7 mouse cellular contexts compared by ENCODE assay signal in the genomic region with DNA sequence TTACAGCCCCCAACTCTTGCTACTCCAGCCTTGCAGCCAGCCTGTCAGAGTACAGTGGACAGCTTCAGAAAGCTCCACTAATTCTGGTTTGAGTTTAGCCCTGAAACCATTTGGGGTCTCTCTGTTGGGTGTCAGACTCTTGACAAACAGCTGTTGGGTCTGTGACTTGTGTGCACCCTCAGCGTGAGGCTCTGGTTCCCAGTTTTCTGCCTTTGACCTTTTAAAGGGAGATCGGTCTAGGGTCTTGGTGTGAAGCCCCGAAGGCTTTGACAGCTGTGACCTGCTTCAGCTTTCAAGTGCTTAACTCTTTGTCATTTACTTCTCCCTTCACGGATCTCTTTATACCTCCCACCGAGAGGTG. TPM values are rescaled to one million over a fixed set of nuclear protein-coding genes. Genes with fewer than 3 reads are reported as not detected.
DNase-seq lines count a peak whose midpoint lies in the region; ATAC-seq and TF ChIP-seq lines count a peak whose summit lies in the region.

No protein-coding gene starts in this region.

- no peaks in the 10 kb centered on the region for H3K27me3 ChIP-seq in lung, embryonic 15.5 days
- H3K27me3 ChIP-seq in embryonic facial prominence, embryonic 15.5 days = no peaks in the 10 kb centered on the region
- H3K27me3 ChIP-seq in limb, embryonic 13.5 days = no peaks in the 10 kb centered on the region
- no peaks in the 10 kb centered on the region for H3K27me3 ChIP-seq in small intestine, adult 2 months (ENCODE audit: control insufficient read depth, insufficient read depth, low read length)

- peak overlapping the region; percentile 97 for H3K27ac ChIP-seq in lung, embryonic 15.5 days
- H3K27ac ChIP-seq in embryonic facial prominence, embryonic 15.5 days (replicated peaks) = peak overlapping the region; percentile 95; the same call in 1 of the 2 replicates
- H3K27ac ChIP-seq in limb, embryonic 13.5 days = peak overlapping the region; percentile 94; the same call in 1 of the 2 replicates
- peak overlapping the region; percentile 14 for H3K27ac ChIP-seq in small intestine, adult 2 months (ENCODE audit: insufficient read depth, low read depth, low read length)

- peaks cover 37% of the 10 kb centered on the region for H3K36me3 ChIP-seq in lung, embryonic 15.5 days
- H3K36me3 ChIP-seq in embryonic facial prominence, embryonic 15.5 days = peaks cover 42% of the 10 kb centered on the region
- H3K36me3 ChIP-seq in limb, embryonic 13.5 days = peaks cover 43% of the 10 kb centered on the region
- H3K36me3 ChIP-seq in small intestine, adult 2 months (ENCODE audit: control insufficient read depth, insufficient read depth, low read length) = peaks cover 26% of the 10 kb centered on the region

- TF ChIP-seq CTCF in small intestine, adult 2 months (IDR thresholded peaks at IDR 0.05; ENCODE audit: extremely low read depth, insufficient read length, insufficient replicate concordance, low read depth, low read length) = no peak

- 4% methylated on average over 5 of the region's 5 CpGs for WGBS in lung, embryonic 15.5 days
- 3% methylated on average over 5 of the region's 5 CpGs for WGBS in embryonic facial prominence, embryonic 15.5 days
- WGBS in limb, embryonic 13.5 days = under 1% methylated on average over 5 of the region's 5 CpGs
- WGBS in small intestine, adult 2 months = 3% methylated on average over 5 of the region's 5 CpGs

- no peak for ATAC-seq in lung, embryonic 15.5 days (ENCODE audit: borderline replicate concordance, extremely low read depth, low FRiP score, low TSS enrichment)
- ATAC-seq in embryonic facial prominence, embryonic 15.5 days (ENCODE audit: insufficient number of reproducible peaks, low FRiP score, low TSS enrichment, low read depth) = no peak
- ATAC-seq in limb, embryonic 13.5 days (ENCODE audit: low FRiP score, low read depth) = no peak
- ATAC-seq in activated CD4-positive, CD25-positive, alpha-beta regulatory T cell, adult 4 months = no peak

- TF ChIP-seq POLR2A in small intestine, adult 2 months (IDR thresholded peaks at IDR 0.05; ENCODE audit: low read depth, low read length) = no peak

- H3K4me2 ChIP-seq in lung, embryonic 15.5 days = peak overlapping the region; percentile 62
- peak overlapping the region; percentile 63 for H3K4me2 ChIP-seq in embryonic facial prominence, embryonic 15.5 days (replicated peaks)
- H3K4me2 ChIP-seq in limb, embryonic 13.5 days (replicated peaks) = peak overlapping the region; percentile 85

- no peaks in the 10 kb centered on the region for H3K9me3 ChIP-seq in lung, embryonic 15.5 days
- H3K9me3 ChIP-seq in embryonic facial prominence, embryonic 15.5 days (replicated peaks) = no peaks in the 10 kb centered on the region
- no peaks in the 10 kb centered on the region for H3K9me3 ChIP-seq in limb, embryonic 13.5 days

- peak overlapping the region; percentile 78 for H3K4me3 ChIP-seq in lung, embryonic 15.5 days
- peak overlapping the region; percentile 96 for H3K4me3 ChIP-seq in embryonic facial prominence, embryonic 15.5 days (replicated peaks)
- peak overlapping the region; percentile 93 for H3K4me3 ChIP-seq in limb, embryonic 13.5 days
- H3K4me3 ChIP-seq in small intestine, adult 2 months (ENCODE audit: low read depth, low read length) = peak overlapping the region; percentile 88

- H3K4me1 ChIP-seq in lung, embryonic 15.5 days = peaks cover 14% of the 10 kb centered on the region
- peaks cover 18% of the 10 kb centered on the region for H3K4me1 ChIP-seq in embryonic facial prominence, embryonic 15.5 days
- H3K4me1 ChIP-seq in limb, embryonic 13.5 days = peaks cover 11% of the 10 kb centered on the region
- no peaks in the 10 kb centered on the region for H3K4me1 ChIP-seq in small intestine, adult 2 months (ENCODE audit: control insufficient read depth, insufficient read depth, insufficient read length, low read length)

- intact Hi-C loops in left cerebral cortex, postnatal 25 days (cut with DNase I) = no loop called here

- DNase-seq in lung, postnatal 25 days (ENCODE audit: low spot score) = no peak
- no peak for DNase-seq in left cerebral cortex, postnatal 25 days (ENCODE audit: low spot score in 2 of 2)

- H3K9ac ChIP-seq in lung, embryonic 15.5 days = peak overlapping the region; percentile 96
- H3K9ac ChIP-seq in embryonic facial prominence, embryonic 15.5 days = peak overlapping the region; percentile 89
- H3K9ac ChIP-seq in limb, embryonic 13.5 days = peak overlapping the region; percentile 97

RNA-seq across cellular contexts. Expression of a gene that starts 1.2 kb away (rescaled TPM):
- 70.2 and 74.7 TPM in 2 replicates for polyA plus RNA-seq in lung, embryonic 15.5 days (2015; fragmentation: Nextera tagmentation; extraction: Ambion mirVana)
- 85.2 and 93.6 TPM in 2 replicates for polyA plus RNA-seq in embryonic facial prominence, embryonic 15.5 days (2015; fragmentation: Nextera tagmentation; extraction: Ambion mirVana)
- 96.6 and 110 TPM in 2 replicates for polyA plus RNA-seq in limb, embryonic 13.5 days (2015; fragmentation: Nextera tagmentation; extraction: Ambion mirVana)
- polyA plus RNA-seq in small intestine, adult 2 months (2012; rRNA removed) = 44.0 and 98.4 TPM in 2 replicates
- 10 to 100 TPM; 53.8 to 54.8 TPM for polyA plus RNA-seq in activated CD4-positive, CD25-positive, alpha-beta regulatory T cell, adult 4 months (2017; shearing (Covaris generic))
- total RNA-seq in left cerebral cortex, postnatal 25 days (2021) = 100 to 1,000 TPM; 228 to 232 TPM

RNA-seq across cellular contexts. Expression of a gene that starts 33.7 kb away (rescaled TPM):
- polyA plus RNA-seq in lung, embryonic 15.5 days (2015; fragmentation: Nextera tagmentation; extraction: Ambion mirVana) = 1,477 and 1,532 TPM in 2 replicates
- 1,219 and 1,296 TPM in 2 replicates for polyA plus RNA-seq in embryonic facial prominence, embryonic 15.5 days (2015; fragmentation: Nextera tagmentation; extraction: Ambion mirVana)
- 1,077 and 1,101 TPM in 2 replicates for polyA plus RNA-seq in limb, embryonic 13.5 days (2015; fragmentation: Nextera tagmentation; extraction: Ambion mirVana)
- polyA plus RNA-seq in small intestine, adult 2 months (2012; rRNA removed) = 492 and 749 TPM in 2 replicates
- 1,000 to 10,000 TPM; 1,113 TPM for polyA plus RNA-seq in activated CD4-positive, CD25-positive, alpha-beta regulatory T cell, adult 4 months (2017; shearing (Covaris generic))
- 100 to 1,000 TPM; 616 to 641 TPM for total RNA-seq in left cerebral cortex, postnatal 25 days (2021)

RNA-seq across cellular contexts. Expression of a gene that starts 38.2 kb away (rescaled TPM):
- polyA plus RNA-seq in lung, embryonic 15.5 days (2015; fragmentation: Nextera tagmentation; extraction: Ambion mirVana) = 2.9 and 4.3 TPM in 2 replicates
- polyA plus RNA-seq in embryonic facial prominence, embryonic 15.5 days (2015; fragmentation: Nextera tagmentation; extraction: Ambion mirVana) = 5.0 and 6.9 TPM in 2 replicates
- 4.7 and 5.0 TPM in 2 replicates for polyA plus RNA-seq in limb, embryonic 13.5 days (2015; fragmentation: Nextera tagmentation; extraction: Ambion mirVana)
- polyA plus RNA-seq in small intestine, adult 2 months (2012; rRNA removed) = 0.43 and 1.2 TPM in 2 replicates
- 1 to 10 TPM; 2.0 to 6.9 TPM for polyA plus RNA-seq in activated CD4-positive, CD25-positive, alpha-beta regulatory T cell, adult 4 months (2017; shearing (Covaris generic))
- total RNA-seq in left cerebral cortex, postnatal 25 days (2021) = 10 to 100 TPM; 22.9 to 24.0 TPM

RNA-seq across cellular contexts. Expression of a gene that starts 48.8 kb away (rescaled TPM):
- 39.8 and 42.1 TPM in 2 replicates for polyA plus RNA-seq in lung, embryonic 15.5 days (2015; fragmentation: Nextera tagmentation; extraction: Ambion mirVana)
- polyA plus RNA-seq in embryonic facial prominence, embryonic 15.5 days (2015; fragmentation: Nextera tagmentation; extraction: Ambion mirVana) = 44.0 and 45.0 TPM in 2 replicates
- 42.3 and 43.3 TPM in 2 replicates for polyA plus RNA-seq in limb, embryonic 13.5 days (2015; fragmentation: Nextera tagmentation; extraction: Ambion mirVana)
- polyA plus RNA-seq in small intestine, adult 2 months (2012; rRNA removed) = 11.0 and 23.0 TPM in 2 replicates
- 10 to 100 TPM; 26.1 to 39.3 TPM for polyA plus RNA-seq in activated CD4-positive, CD25-positive, alpha-beta regulatory T cell, adult 4 months (2017; shearing (Covaris generic))
- total RNA-seq in left cerebral cortex, postnatal 25 days (2021) = 10 to 100 TPM; 76.7 to 78.6 TPM

RNA-seq across cellular contexts. Expression of a gene that starts 49.0 kb away (rescaled TPM):
- polyA plus RNA-seq in lung, embryonic 15.5 days (2015; fragmentation: Nextera tagmentation; extraction: Ambion mirVana) = 72.1 and 75.7 TPM in 2 replicates
- polyA plus RNA-seq in embryonic facial prominence, embryonic 15.5 days (2015; fragmentation: Nextera tagmentation; extraction: Ambion mirVana) = 66.2 and 75.7 TPM in 2 replicates
- polyA plus RNA-seq in limb, embryonic 13.5 days (2015; fragmentation: Nextera tagmentation; extraction: Ambion mirVana) = 60.6 and 61.4 TPM in 2 replicates
- polyA plus RNA-seq in small intestine, adult 2 months (2012; rRNA removed) = 21.6 and 37.8 TPM in 2 replicates
- 10 to 100 TPM; 75.0 to 81.0 TPM for polyA plus RNA-seq in activated CD4-positive, CD25-positive, alpha-beta regulatory T cell, adult 4 months (2017; shearing (Covaris generic))
- total RNA-seq in left cerebral cortex, postnatal 25 days (2021) = 10 to 100 TPM; 87.8 to 89.7 TPM

Comparison
In these comparisons a context has a peak if more than half of its experiments do, and no peak if none do; other contexts are left out.
1. H3K27ac ChIP-seq: peak in every context shown above with its lines; median percentile 97 in lung, embryonic 15.5 days; 95 in embryonic facial prominence, embryonic 15.5 days; 94 in limb, embryonic 13.5 days; 14 in small intestine, adult 2 months.